Mouse (Mus musculus) WW6 (cell line): ENCODE results near the gene Gm13283.
"Not testable (repeated sequence)": the region's sequence is repeated elsewhere in the genome, so short reads cannot be mapped to it uniquely, and the experiment has no call there.

ENCODE experiments used
- DNase-seq: peaks from one replicate; pipeline ENCODE4 v3.0.0-alpha.2; 2013; ENCODE audit warnings: low read depth, low spot score

Gm13283 gene

DNA sequence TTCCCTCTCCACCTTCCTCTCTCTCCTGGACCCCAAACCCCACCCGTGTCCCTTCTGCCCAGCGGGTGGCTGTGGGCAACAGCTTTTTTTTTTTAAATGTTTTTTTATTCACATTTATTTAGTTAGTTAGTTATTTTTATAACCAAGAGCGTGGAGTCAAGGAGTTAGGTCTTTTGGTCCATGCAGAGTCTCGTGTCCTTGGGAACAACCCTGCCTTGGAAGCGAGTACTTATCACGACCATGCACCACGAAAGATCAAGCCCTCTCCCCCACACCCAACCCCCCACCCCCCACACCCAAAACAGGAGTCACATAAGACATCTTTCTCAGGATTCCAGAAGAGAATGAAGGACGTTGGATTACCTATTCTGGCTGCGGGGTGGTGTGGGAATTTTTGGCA is 2.4 kb downstream of the Gm13283 start:
- DNase-seq = not testable (repeated sequence)

GRCm38 (mm10) chr4:88763384-88764018 is 3.6 kb downstream of the Gm13283 start:
- DNase-seq = not testable (repeated sequence)

GRCm38 (mm10) chr4:88773534-88773933 is 13.6 kb downstream of the Gm13283 start, which contains the start of gene Gm13290:
Gene Gm13290, plus strand, starts transcription at chr4:88773834.
- not testable (repeated sequence) for DNase-seq

GRCm38 (mm10) chr4:88776622-88777021 is 16.7 kb downstream of the Gm13283 start, which contains the start of gene Gm13289:
Gene Gm13289, plus strand, starts transcription at chr4:88776922.
- not testable (repeated sequence) for DNase-seq

DNA sequence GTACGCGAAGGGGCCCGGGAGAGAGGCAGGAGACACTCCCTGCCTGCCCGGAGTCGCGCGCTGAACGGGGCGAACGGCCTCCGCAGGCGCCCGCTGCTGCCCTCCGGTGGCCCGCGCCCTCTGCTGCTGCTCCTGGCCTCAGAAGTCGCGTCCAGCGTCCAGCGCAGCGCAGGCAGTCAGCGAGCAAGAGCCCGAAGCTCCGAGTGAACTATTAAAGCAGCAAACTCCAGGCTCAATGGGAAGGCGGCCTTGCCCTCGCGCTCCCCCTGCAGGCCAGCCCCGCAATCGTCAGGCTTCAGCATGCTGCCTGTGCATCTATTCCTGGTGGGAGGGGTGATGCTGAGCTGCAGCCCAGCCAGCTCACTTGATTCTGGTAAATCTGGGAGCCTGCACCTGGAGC is 19.6 kb downstream of the Gm13283 start, which contains the start of gene Gm13272:
Gene Gm13272, plus strand, starts transcription at position 301 of the 400 bp plus-strand sequence.
- DNase-seq = not testable (repeated sequence)

DNA sequence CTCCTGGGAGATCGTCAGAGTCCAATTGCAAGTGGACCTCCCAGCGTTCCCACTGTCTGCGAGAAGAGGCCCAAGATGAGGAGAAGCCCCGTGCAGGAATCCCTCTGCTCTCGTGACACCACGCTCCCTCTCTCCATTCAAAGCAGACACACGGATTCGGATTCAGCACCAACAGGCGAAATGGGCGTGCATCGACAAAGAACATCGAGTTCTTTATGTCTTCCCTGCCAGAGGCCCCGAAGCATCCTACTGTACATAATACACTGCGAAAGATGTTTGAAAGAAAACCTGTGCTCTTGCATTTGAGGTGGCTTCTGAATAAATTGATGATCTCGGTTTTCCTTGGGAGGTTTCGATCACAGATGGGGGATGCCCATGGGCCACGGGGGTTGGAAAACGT is 20.4 kb downstream of the Gm13283 start:
- not testable (repeated sequence) for DNase-seq

DNA sequence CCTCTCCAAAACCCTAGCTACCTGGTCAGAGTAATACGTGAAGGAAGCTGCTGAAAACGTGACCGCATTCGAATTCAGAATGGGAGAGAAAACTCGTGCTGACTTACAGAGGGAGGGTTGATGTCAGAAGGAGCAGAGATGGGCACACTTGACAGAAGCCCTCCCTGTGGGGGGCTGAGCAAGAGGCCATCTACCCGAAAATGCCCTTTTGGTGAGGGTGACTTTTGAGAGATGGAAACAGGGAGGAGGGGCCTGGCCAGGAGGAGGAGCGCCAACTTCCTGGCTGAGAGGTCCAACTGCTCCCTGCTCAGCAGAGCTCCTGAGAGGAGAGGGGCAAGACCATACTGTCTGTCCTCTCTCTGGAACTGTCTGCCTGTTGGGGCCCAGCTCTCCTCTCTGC is 21.9 kb downstream of the Gm13283 start, which contains the start of gene Ifnz:
Gene Ifnz, plus strand, starts transcription at position 301 of the 400 bp plus-strand sequence.
- not testable (repeated sequence) for DNase-seq

DNA sequence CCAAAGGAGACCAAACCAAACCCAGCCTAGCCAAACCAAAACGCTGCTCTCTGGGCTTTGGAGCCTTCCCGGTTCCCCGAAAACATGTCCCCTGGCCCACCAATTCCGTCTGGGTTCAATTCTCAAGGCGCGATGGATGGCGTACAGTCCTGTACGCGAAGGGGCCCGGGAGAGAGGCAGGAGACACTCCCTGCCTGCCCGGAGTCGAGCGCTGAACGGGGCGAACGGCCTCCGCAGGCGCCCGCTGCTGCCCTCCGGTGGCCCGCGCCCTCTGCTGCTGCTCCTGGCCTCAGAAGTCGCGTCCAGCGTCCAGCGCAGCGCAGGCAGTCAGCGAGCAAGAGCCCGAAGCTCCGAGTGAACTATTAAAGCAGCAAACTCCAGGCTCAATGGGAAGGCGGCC is 22.4 kb downstream of the Gm13283 start:
- DNase-seq = not testable (repeated sequence)

DNA sequence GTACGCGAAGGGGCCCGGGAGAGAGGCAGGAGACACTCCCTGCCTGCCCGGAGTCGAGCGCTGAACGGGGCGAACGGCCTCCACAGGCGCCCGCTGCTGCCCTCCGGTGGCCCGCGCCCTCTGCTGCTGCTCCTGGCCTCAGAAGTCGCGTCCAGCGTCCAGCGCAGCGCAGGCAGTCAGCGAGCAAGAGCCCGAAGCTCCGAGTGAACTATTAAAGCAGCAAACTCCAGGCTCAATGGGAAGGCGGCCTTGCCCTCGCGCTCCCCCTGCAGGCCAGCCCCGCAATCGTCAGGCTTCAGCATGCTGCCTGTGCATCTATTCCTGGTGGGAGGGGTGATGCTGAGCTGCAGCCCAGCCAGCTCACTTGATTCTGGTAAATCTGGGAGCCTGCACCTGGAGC is 25.5 kb downstream of the Gm13283 start, which contains the start of gene Gm13276:
Gene Gm13276, plus strand, starts transcription at position 301 of the 400 bp plus-strand sequence.
- not testable (repeated sequence) for DNase-seq

DNA sequence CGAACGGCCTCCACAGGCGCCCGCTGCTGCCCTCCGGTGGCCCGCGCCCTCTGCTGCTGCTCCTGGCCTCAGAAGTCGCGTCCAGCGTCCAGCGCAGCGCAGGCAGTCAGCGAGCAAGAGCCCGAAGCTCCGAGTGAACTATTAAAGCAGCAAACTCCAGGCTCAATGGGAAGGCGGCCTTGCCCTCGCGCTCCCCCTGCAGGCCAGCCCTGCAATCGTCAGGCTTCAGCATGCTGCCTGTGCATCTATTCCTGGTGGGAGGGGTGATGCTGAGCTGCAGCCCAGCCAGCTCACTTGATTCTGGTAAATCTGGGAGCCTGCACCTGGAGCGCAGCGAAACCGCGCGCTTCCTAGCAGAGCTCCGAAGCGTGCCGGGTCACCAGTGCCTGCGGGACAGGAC is 28.5 kb downstream of the Gm13283 start, which contains the start of gene Gm13277:
Gene Gm13277, plus strand, starts transcription at position 231 of the 400 bp plus-strand sequence.
- not testable (repeated sequence) for DNase-seq

- DNase-seq = not testable (repeated sequence)
These were observed 31.3 kb downstream of the Gm13283 start, which contains the start of gene Gm13278 for GRCm38 (mm10) chr4:88791250-88791649. Gene Gm13278, plus strand, starts transcription at chr4:88791550.

DNA sequence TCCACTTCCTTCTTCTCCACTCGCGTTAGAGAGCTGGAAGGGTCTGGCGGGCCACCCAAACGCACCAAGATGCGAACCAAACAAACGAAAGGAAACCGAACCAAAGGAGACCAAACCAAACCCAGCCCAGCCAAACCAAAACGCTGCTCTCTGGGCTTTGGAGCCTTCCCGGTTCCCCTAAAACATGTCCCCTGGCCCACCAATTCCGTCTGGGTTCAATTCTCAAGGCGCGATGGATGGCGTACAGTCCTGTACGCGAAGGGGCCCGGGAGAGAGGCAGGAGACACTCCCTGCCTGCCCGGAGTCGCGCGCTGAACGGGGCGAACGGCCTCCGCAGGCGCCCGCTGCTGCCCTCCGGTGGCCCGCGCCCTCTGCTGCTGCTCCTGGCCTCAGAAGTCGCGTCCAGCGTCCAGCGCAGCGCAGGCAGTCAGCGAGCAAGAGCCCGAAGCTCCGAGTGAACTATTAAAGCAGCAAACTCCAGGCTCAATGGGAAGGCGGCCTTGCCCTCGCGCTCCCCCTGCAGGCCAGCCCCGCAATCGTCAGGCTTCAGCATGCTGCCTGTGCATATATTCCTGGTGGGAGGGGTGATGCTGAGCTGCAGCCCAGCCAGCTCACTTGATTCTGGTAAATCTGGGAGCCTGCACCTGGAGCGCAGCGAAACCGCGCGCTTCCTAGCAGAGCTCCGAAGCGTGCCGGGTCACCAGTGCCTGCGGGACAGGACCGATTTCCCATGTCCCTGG is 34.2 kb downstream of the Gm13283 start, which contains the start of gene Gm13275:
Gene Gm13275, plus strand, starts transcription at position 552 of the 740 bp plus-strand sequence.
- DNase-seq = not testable (repeated sequence)

DNA sequence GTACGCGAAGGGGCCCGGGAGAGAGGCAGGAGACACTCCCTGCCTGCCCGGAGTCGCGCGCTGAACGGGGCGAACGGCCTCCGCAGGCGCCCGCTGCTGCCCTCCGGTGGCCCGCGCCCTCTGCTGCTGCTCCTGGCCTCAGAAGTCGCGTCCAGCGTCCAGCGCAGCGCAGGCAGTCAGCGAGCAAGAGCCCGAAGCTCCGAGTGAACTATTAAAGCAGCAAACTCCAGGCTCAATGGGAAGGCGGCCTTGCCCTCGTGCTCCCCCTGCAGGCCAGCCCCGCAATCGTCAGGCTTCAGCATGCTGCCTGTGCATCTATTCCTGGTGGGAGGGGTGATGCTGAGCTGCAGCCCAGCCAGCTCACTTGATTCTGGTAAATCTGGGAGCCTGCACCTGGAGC is 37.2 kb downstream of the Gm13283 start, which contains the start of gene Gm13279:
Gene Gm13279, plus strand, starts transcription at position 301 of the 400 bp plus-strand sequence.
- DNase-seq = not testable (repeated sequence)

DNA sequence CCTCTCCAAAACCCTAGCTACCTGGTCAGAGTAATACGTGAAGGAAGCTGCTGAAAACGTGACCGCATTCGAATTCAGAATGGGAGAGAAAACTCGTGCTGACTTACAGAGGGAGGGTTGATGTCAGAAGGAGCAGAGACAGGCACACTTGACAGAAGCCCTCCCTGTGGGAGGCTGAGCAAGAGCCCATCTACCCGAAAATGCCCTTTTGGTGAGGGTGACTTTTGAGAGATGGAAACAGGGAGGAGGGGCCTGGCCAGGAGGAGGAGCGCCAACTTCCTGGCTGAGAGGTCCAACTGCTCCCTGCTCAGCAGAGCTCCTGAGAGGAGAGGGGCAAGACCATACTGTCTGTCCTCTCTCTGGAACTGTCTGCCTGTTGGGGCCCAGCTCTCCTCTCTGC is 39.4 kb downstream of the Gm13283 start, which contains the start of gene Gm13285:
Gene Gm13285, plus strand, starts transcription at position 301 of the 400 bp plus-strand sequence.
- DNase-seq = not testable (repeated sequence)

DNA sequence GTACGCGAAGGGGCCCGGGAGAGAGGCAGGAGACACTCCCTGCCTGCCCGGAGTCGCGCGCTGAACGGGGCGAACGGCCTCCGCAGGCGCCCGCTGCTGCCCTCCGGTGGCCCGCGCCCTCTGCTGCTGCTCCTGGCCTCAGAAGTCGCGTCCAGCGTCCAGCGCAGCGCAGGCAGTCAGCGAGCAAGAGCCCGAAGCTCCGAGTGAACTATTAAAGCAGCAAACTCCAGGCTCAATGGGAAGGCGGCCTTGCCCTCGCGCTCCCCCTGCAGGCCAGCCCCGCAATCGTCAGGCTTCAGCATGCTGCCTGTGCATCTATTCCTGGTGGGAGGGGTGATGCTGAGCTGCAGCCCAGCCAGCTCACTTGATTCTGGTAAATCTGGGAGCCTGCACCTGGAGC is 43.0 kb downstream of the Gm13283 start, which contains the start of gene Gm13287:
Gene Gm13287, plus strand, starts transcription at position 301 of the 400 bp plus-strand sequence.
- not testable (repeated sequence) for DNase-seq

- not testable (repeated sequence) for DNase-seq
These were observed 45.3 kb downstream of the Gm13283 start, which contains the start of gene Gm13288 for GRCm38 (mm10) chr4:88805231-88805630. Gene Gm13288, plus strand, starts transcription at chr4:88805531.

GRCm38 (mm10) chr4:88805761-88806160 is 45.8 kb downstream of the Gm13283 start:
- not testable (repeated sequence) for DNase-seq
